Mouse (Mus musculus): ENCODE measurements around the gene Vmn2r31.
"Not testable (repeated sequence)": the region's sequence is repeated elsewhere in the genome, so short reads cannot be mapped to it uniquely, and the experiment has no call there.

The Vmn2r31 gene

GRCm38 (mm10) chr7:7399603-7400002 lies at the start of gene Vmn2r31:
Gene Vmn2r31 (minus strand): TSS chr7:7399703.
- DNase-seq (ENCODE audit: low spot score in 2 of 2) = not testable (repeated sequence)

DNA sequence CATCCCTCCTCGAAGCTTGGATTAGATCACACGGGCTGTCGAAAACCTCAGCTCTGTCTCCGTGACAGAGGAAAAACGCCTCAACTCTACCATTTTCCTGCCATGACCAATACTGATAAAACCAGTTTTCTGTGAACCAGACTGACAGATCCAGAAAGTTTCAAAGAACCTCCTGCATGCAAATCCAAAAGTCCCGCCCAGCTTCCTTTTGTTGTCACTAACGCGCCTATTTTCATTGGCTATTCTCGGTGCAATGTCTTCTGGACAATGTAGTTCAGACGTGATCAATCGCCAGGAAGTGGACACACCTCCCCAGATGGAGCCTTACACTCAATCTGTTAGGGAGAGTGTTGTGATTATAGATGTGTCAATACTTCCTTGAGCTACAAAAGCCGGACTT lies 25.1 kb downstream of the Vmn2r31 start, which contains the start of gene Gm45783:
TSS of gene Gm45783 (minus strand) at position 143 of the 400 bp plus-strand sequence.
- DNase-seq (ENCODE audit: low spot score in 2 of 2) = not testable (repeated sequence)

DNA sequence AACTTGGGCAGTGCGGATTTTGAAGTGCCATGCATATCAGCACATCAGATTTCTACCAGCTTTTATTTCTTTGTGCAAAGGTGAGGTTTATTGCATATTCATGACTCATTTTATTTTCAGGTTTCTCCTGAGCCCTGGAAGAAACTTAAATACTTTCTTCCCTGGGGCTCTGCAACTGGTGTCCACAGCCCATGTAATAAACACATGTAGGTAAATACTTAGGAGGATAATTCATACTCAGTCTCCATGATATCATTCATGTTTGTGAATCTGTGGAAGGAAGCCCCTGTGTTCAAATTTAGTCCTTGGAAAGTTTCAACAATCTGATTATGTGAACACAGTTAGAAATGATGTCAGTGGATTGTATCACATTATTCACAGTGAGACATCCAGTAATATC lies 62.0 kb downstream of the Vmn2r31 start, which contains the start of gene Vmn2r30:
TSS of gene Vmn2r30 (minus strand) at position 101 of the 400 bp plus-strand sequence.
- DNase-seq (ENCODE audit: low spot score in 2 of 2) = not testable (repeated sequence)

All from spleen, postnatal 14 days (tissue).